30 mouse cellular contexts compared by ENCODE assay signal in the genomic region with DNA sequence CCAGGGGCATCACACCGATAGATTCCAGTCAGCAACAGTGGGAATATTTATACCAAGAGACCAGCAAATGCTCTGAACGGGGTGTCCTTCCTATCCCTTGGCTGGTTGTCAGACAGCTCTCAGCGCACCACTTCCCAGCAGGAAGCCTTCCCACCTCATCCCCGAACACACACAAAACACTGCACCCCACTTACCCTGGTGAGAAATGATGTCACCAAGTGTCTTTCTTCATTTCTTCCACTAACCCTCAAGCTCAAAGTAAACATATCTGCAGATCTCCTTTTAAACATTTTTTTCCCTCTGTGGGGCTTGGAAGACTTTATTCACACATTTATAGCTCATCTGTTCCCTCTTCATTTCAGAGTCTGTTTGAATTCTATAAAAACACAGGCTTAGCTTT.
DNase-seq lines count a peak whose midpoint lies in the region; ATAC-seq and TF ChIP-seq lines count a peak whose summit lies in the region.
"Had no signal": no experiment of that assay in that cellular context is flagged by ENCODE, and none has a peak within 500 bp of the region (broad histone marks: within the 10 kb centered on the region; RNA-seq: fewer than 3 reads in every experiment).

No protein-coding gene starts in this region.

- WGBS in forebrain, embryonic 16.5 days = 62% methylated on average over 4 of the region's 4 CpGs
- WGBS in forebrain, embryonic 11.5 days = 82% methylated on average over 4 of the region's 4 CpGs

- H3K9me3 ChIP-seq in forebrain, embryonic 16.5 days (ENCODE audit: control insufficient read depth, low read length) = no peaks in the 10 kb centered on the region
- no peaks in the 10 kb centered on the region for H3K9me3 ChIP-seq in forebrain, embryonic 11.5 days (ENCODE audit: control insufficient read depth, low read length)
- H3K9me3 ChIP-seq: embryonic facial prominence, embryonic 10.5 days; embryonic facial prominence, embryonic 15.5 days; heart, embryonic 13.5 days; hindbrain, embryonic 10.5 days; hindbrain, embryonic 15.5 days; limb, embryonic 12.5 days; liver, embryonic 15.5 days; neural tube, embryonic 12.5 days; stomach, embryonic 15.5 days had no signal

- no peak for TF ChIP-seq CTCF in layer of hippocampus, adult 2 months (conservative IDR thresholded peaks at IDR 0.05)

- ATAC-seq in forebrain, embryonic 16.5 days = no peak; the same call in 1 of the 2 replicates
- no peak for ATAC-seq in forebrain, embryonic 11.5 days (replicated peaks; ENCODE audit: low FRiP score)
- ATAC-seq: inflammation-experienced regulatory T-cells, adult 6 months; midbrain, embryonic 16.5 days had no signal

- H3K27me3 ChIP-seq in forebrain, embryonic 16.5 days (replicated peaks; ENCODE audit: control insufficient read depth, insufficient read depth, low read length) = no peaks in the 10 kb centered on the region
- H3K27me3 ChIP-seq in forebrain, embryonic 11.5 days (ENCODE audit: control insufficient read depth, insufficient read depth, low read length) = no peaks in the 10 kb centered on the region
- H3K27me3 ChIP-seq: embryonic facial prominence, embryonic 15.5 days; heart, embryonic 13.5 days; hindbrain, embryonic 15.5 days; limb, embryonic 12.5 days; liver, embryonic 15.5 days; neural tube, embryonic 12.5 days; stomach, embryonic 15.5 days had no signal

- H3K4me2 ChIP-seq in forebrain, embryonic 16.5 days (ENCODE audit: low read length) = no peak overlapping the region
- H3K4me2 ChIP-seq in forebrain, embryonic 11.5 days (ENCODE audit: low read depth, low read length, severe bottlenecking) = no peak overlapping the region
- H3K4me2 ChIP-seq: embryonic facial prominence, embryonic 15.5 days; heart, embryonic 13.5 days; hindbrain, embryonic 15.5 days; limb, embryonic 12.5 days; liver, embryonic 15.5 days; lung, embryonic 14.5 days; midbrain, embryonic 11.5 days; neural tube, embryonic 12.5 days; stomach, embryonic 15.5 days had no signal

- H3K36me3 ChIP-seq in forebrain, embryonic 16.5 days (ENCODE audit: control insufficient read depth, insufficient read depth) = no peaks in the 10 kb centered on the region
- no peaks in the 10 kb centered on the region for H3K36me3 ChIP-seq in forebrain, embryonic 11.5 days (ENCODE audit: control insufficient read depth, insufficient read depth, low read length)
- H3K36me3 ChIP-seq: embryonic facial prominence, embryonic 10.5 days; embryonic facial prominence, embryonic 15.5 days; G1E; heart, embryonic 13.5 days; hindbrain, embryonic 10.5 days; hindbrain, embryonic 15.5 days; limb, embryonic 12.5 days; liver, embryonic 15.5 days; neural tube, embryonic 12.5 days; stomach, embryonic 15.5 days had no signal

- intact Hi-C loops in left cerebral cortex, postnatal 36 days (cut with DNase I) = no loop called here

- no peak for DNase-seq in forebrain, embryonic 11.5 days (ENCODE audit: low spot score)
- no peak for DNase-seq in layer of hippocampus, adult 2 months (ENCODE audit: low spot score in 2 of 2)
- DNase-seq in layer of hippocampus, postnatal 10 days (ENCODE audit: low spot score in 2 of 2) = no peak
- DNase-seq in lung, postnatal 10 days = peak; percentile 13
- DNase-seq in lung, postnatal 14 days = no peak
- DNase-seq in left cerebral cortex, postnatal 36 days (ENCODE audit: low spot score in 2 of 2) = peak; percentile 50 to 53
- no peak for DNase-seq in kidney, adult 9 months
- DNase-seq: adrenal gland, adult 8-10 months; cerebellum, adult 8-10 months; gastrocnemius, postnatal 10 days; kidney, adult 2 months; kidney, postnatal 4 days; lung, postnatal 36 days; thymus, postnatal 14 days had no signal

- no peak overlapping the region for H3K4me3 ChIP-seq in forebrain, embryonic 16.5 days (replicated peaks; ENCODE audit: low read length)
- H3K4me3 ChIP-seq in forebrain, embryonic 11.5 days (ENCODE audit: low read depth, low read length) = no peak overlapping the region
- no peak overlapping the region for H3K4me3 ChIP-seq in layer of hippocampus, adult 2 months
- H3K4me3 ChIP-seq: embryonic facial prominence, embryonic 10.5 days; embryonic facial prominence, embryonic 15.5 days; heart, embryonic 13.5 days; hindbrain, embryonic 10.5 days; hindbrain, embryonic 15.5 days; limb, embryonic 12.5 days; liver, embryonic 15.5 days; neural tube, embryonic 12.5 days; stomach, embryonic 15.5 days had no signal

- peak overlapping the region; percentile 77 for H3K27ac ChIP-seq in forebrain, embryonic 16.5 days (ENCODE audit: low read length)
- H3K27ac ChIP-seq in forebrain, embryonic 11.5 days (ENCODE audit: low read depth, low read length) = no peak overlapping the region
- H3K27ac ChIP-seq in layer of hippocampus, adult 2 months = peak overlapping the region; percentile 49
- H3K27ac ChIP-seq: embryonic facial prominence, embryonic 10.5 days; embryonic facial prominence, embryonic 15.5 days; heart, embryonic 13.5 days; hindbrain, embryonic 10.5 days; hindbrain, embryonic 15.5 days; kidney, postnatal 0 days; limb, embryonic 12.5 days; liver, embryonic 15.5 days; neural tube, embryonic 12.5 days; stomach, embryonic 15.5 days had no signal

- H3K4me1 ChIP-seq in forebrain, embryonic 16.5 days (replicated peaks; ENCODE audit: control insufficient read depth, insufficient read depth, low read length) = peaks cover 7% of the 10 kb centered on the region
- no peaks in the 10 kb centered on the region for H3K4me1 ChIP-seq in forebrain, embryonic 11.5 days (replicated peaks; ENCODE audit: control insufficient read depth, insufficient read depth, low read length)
- H3K4me1 ChIP-seq: embryonic facial prominence, embryonic 15.5 days; heart, embryonic 13.5 days; hindbrain, embryonic 10.5 days; liver, embryonic 15.5 days; neural tube, embryonic 12.5 days; stomach, embryonic 15.5 days had no signal

- no peak overlapping the region for H3K9ac ChIP-seq in forebrain, embryonic 16.5 days (replicated peaks; ENCODE audit: low read depth, low read length)
- H3K9ac ChIP-seq in forebrain, embryonic 11.5 days (ENCODE audit: low read length) = no peak overlapping the region
- H3K9ac ChIP-seq: embryonic facial prominence, embryonic 15.5 days; heart, embryonic 13.5 days; hindbrain, embryonic 15.5 days; limb, embryonic 12.5 days; liver, embryonic 15.5 days; lung, embryonic 14.5 days; neural tube, embryonic 12.5 days; stomach, embryonic 15.5 days had no signal

Comparison
In these comparisons a context has a peak if more than half of its experiments do, and no peak if none do; other contexts are left out.
1. DNase-seq: peak in lung, postnatal 10 days (single experiment) and left cerebral cortex, postnatal 36 days (2 of 2); none in forebrain, embryonic 11.5 days (single experiment), layer of hippocampus, adult 2 months (0 of 2), layer of hippocampus, postnatal 10 days (0 of 2), lung, postnatal 14 days (single experiment) and kidney, adult 9 months (single experiment).